Mouse (Mus musculus) embryonic facial prominence, embryonic 15.5 days (tissue): ENCODE measurements around the gene Dpf2. TPM values are rescaled to one million over a fixed set of nuclear protein-coding genes. Genes with fewer than 3 reads are reported as not detected.

ENCODE experiments used
- ATAC-seq: fragments of 200-750 bp; cut with Nextera tagmentation; 2 replicates; pipeline ENCODE4 v1.8.0; 2017; ENCODE audit warnings: low read depth, moderate TSS enrichment; ENCODE audit not compliant: insufficient number of reproducible peaks, low FRiP score, low TSS enrichment
- H3K27ac ChIP-seq: fragments of 300-500 bp; sonication (generic); replicated peaks from 2 replicates; pipeline ENCODE4 v1.5.1; 2015; ENCODE audit warnings: mild to moderate bottlenecking, inconsistent platforms
- H3K27me3 ChIP-seq: fragments of 300-500 bp; sonication (generic); 2 replicates; pipeline ENCODE4 v1.6.1; 2015; ENCODE audit warnings: inconsistent platforms
- H3K36me3 ChIP-seq: fragments of 300-500 bp; sonication (generic); 2 replicates; pipeline ENCODE4 v1.6.1; 2015; ENCODE audit warnings: mild to moderate bottlenecking, inconsistent platforms
- H3K4me1 ChIP-seq: fragments of 300-500 bp; sonication (generic); 2 replicates; pipeline ENCODE4 v1.6.1; 2015; ENCODE audit warnings: inconsistent platforms
- H3K4me2 ChIP-seq: fragments of 300-500 bp; sonication (generic); replicated peaks from 2 replicates; pipeline ENCODE4 v1.6.1; 2015; ENCODE audit warnings: mild to moderate bottlenecking, inconsistent platforms
- H3K4me3 ChIP-seq: fragments of 300-500 bp; sonication (generic); replicated peaks from 2 replicates; pipeline ENCODE4 v1.5.1; 2015; ENCODE audit warnings: mild to moderate bottlenecking, inconsistent platforms
- H3K9ac ChIP-seq: fragments of 300-500 bp; sonication (generic); 2 replicates; pipeline ENCODE4 v1.6.1; 2015; ENCODE audit warnings: inconsistent platforms
- H3K9me3 ChIP-seq: fragments of 300-500 bp; sonication (generic); replicated peaks from 2 replicates; pipeline ENCODE4 v1.6.1; 2016; ENCODE audit warnings: inconsistent platforms
- WGBS: fragments of 180-500 bp; shearing (Covaris S2); methylation state at CpG from one replicate; pipeline ENCODE4 v1.1.7; 2015; 5-methylcytosine and 5-hydroxymethylcytosine counted together
- polyA plus RNA-seq: library from polyadenylated mRNA; unstranded; fragments of >200 nt; fragmentation: Nextera tagmentation; extraction: Ambion mirVana; gene quantifications from 2 replicates; pipeline ENCODE4 v1.2.1, GENCODE M21; 2015

The Dpf2 gene
- polyA plus RNA-seq, result 144 and 167 TPM in 2 replicates

DNA sequence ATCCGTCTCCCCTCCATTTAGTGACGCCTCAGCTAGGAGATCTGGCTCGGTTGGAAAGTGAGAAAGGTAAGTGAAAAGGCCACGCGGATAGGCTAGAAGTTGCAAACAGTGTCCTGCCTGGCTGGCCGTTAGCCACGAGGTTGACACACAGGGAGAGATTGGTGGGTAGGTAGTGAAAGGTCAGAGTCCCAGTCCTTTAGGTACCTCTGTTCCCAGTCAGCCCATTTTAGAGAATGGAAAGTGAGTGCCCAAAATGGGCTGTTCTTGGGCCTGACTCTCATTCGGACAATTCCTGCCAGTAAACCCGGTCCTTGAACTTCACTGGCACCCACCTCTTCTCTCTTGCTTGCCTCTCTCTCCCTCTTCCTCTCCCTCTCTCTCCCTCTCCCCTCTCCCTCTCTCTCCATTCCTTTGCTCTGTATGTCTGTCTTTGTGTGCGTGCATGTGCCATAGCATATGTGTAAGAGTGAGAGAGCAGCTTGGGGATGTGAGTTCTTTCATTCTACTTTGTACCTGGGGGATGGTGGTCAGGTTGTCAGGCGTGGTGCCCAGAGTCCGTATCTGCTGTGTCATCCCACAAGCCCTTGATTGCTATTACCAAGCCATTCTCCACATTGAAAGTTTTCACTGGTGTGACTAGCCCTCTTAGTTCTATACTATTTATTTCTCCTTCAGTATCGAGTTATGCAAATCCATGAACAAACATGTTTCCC is at the start of gene Dpf2:
Gene Dpf2 (minus strand): TSS at position 4 of the 713 bp plus-strand sequence.
- H3K27ac ChIP-seq, result peak within 1 kb of the TSS; percentile 88
- no peaks in the 10 kb centered on the region for H3K27me3 ChIP-seq
- H3K9ac ChIP-seq, result peak within 1 kb of the TSS; percentile 86
- H3K4me3 ChIP-seq, result peak within 1 kb of the TSS; percentile 63
- peak within 1 kb of the TSS; percentile 75 for H3K4me2 ChIP-seq
- 20% methylated on average over 13 of the region's 13 CpGs for WGBS
- no peaks in the 10 kb centered on the region for H3K9me3 ChIP-seq
- peaks cover 30% of the 10 kb centered on the region for H3K4me1 ChIP-seq
- ATAC-seq, result peak; percentile 11; the same call in 1 of the 2 replicates
- peaks cover 18% of the 10 kb centered on the region for H3K36me3 ChIP-seq

DNA sequence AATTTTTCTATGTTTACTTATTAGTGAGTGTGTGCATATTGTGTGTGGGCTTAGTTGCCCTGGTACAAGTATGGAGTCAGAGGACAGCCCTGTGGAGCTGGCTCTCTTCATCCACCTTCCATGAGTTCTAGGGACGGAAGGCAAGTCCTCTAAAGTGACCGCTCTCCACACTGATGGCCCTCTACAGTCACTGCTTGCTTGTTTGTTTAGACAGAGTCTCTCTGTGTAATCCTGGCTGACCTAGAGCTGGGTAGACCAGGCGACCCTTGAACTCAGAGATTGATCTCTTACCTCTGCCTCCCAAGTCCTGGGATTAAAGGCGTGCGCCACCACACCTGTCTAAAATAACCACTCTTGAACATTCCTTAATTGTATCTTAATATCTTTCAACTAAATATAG is 44.6 kb upstream of the Dpf2 start:
- Histone ChIP-seq H3K36me3 (peaks cover 27% of the 10 kb centered on the region), H3K4me3 (no peak overlapping the region), H3K9ac (no peak overlapping the region), H3K27me3 (no peaks in the 10 kb centered on the region), H3K4me2 (no peak overlapping the region), H3K4me1 (peaks cover 28% of the 10 kb centered on the region), H3K27ac (no peak overlapping the region), H3K9me3 (no peaks in the 10 kb centered on the region)
- ATAC-seq, result no peak
- 87% methylated on average over 5 of the region's 5 CpGs for WGBS

DNA sequence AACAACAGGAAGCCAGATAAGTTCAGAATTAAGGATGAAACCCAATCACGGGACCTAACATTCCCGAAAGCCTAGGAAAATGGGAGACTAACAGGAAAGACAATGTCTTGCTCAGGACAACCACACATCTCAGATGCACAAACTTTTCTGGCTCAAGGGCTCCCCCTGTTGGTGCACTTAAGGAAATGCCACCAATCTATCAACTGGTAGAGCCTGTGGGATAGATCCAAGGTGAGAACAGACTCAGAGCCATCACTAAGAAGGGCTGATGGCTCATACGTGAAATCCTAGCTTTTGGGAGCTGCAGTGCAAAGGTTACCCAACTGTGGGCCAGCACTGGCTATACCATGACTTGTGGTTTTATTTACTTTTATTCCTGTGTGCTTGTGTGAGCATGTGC is 43.9 kb upstream of the Dpf2 start:
- Histone ChIP-seq H3K27ac (peak overlapping the region; percentile 72; the same call in 1 of the 2 replicates), H3K36me3 (peaks cover 33% of the 10 kb centered on the region)

DNA sequence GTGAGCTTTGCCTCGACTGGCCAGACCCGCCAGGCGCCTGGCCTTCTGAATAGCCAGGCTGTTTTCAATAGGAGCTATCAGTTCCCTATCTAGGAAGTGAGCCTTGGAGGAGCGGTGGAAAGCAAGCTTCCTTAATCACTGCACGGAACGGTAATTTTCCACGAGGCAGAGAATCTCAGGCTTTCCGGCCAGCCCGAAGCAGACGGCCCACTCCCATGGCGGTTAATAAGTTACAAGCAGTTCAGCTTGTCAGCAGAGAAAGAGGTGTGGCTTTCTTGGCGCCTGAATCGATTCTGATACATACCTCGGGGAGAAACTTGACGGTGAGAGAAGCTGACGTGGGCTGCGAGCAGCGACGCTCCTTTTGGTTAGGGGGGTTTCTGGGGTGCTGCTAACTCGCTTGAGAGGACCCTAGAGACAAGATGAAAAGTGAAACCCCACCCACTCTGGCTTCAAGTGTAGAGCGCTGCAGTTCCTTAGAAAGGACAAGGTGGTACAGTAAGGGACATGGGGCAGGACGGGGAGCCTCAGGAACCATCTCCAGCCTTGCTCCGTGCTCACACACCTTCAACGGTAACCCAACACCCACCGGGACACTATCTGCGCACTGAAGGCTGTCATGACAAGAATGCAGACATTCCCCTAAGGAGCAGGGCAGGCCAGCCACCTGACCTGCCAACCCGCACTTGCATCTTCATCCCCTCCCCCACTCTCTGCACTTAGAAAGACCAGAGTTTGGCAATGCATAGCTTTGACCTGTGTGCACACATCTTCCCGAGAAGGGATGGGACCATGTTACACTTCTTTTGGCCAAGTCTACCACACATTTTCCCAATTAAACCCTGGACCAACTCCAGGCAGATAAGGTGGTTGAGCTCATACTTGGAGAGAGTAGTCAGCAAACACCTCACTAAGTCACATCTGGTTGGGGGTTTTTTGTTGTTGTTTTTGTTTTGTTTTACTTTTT is 43.2 kb upstream of the Dpf2 start:
- Histone ChIP-seq H3K9ac (no peak overlapping the region), H3K4me2 (peak overlapping the region; percentile 22; the same call in 1 of the 2 replicates), H3K27me3 (no peaks in the 10 kb centered on the region), H3K36me3 (peaks cover 38% of the 10 kb centered on the region), H3K4me1 (peaks cover 34% of the 10 kb centered on the region), H3K9me3 (no peaks in the 10 kb centered on the region), H3K4me3 (no peak overlapping the region), H3K27ac (peak overlapping the region; percentile 72)
- 56% methylated on average over 28 of the region's 28 CpGs for WGBS
- 0 out of 2 replicates have a peak, but pooled peaks have one; percentile 21 for ATAC-seq

More for the DNA sequence above, 43.9 kb upstream of the Dpf2 start:
- Histone ChIP-seq H3K4me2 (0 out of 2 replicates have a peak overlapping the region, but pooled peaks have one; percentile 22), H3K27me3 (no peaks in the 10 kb centered on the region), H3K4me1 (peaks cover 33% of the 10 kb centered on the region), H3K4me3 (no peak overlapping the region), H3K9me3 (no peaks in the 10 kb centered on the region), H3K9ac (no peak overlapping the region)
- 18% methylated on average over 3 of the region's 3 CpGs for whole genome bisulfite sequencing
- peak; percentile 75; the same call in 1 of the 2 replicates for ATAC-seq

GRCm38 (mm10) chr19:5954936-5955335 is 42.1 kb upstream of the Dpf2 start:
- ATAC-seq, result no peak
- Histone ChIP-seq H3K27me3 (no peaks in the 10 kb centered on the region), H3K9me3 (no peaks in the 10 kb centered on the region), H3K4me2 (no peak overlapping the region), H3K36me3 (peaks cover 48% of the 10 kb centered on the region), H3K9ac (no peak overlapping the region), H3K4me1 (peaks cover 34% of the 10 kb centered on the region), H3K4me3 (no peak overlapping the region), H3K27ac (no peak overlapping the region)
- WGBS, result 90% methylated on average over 10 of the region's 10 CpGs

DNA sequence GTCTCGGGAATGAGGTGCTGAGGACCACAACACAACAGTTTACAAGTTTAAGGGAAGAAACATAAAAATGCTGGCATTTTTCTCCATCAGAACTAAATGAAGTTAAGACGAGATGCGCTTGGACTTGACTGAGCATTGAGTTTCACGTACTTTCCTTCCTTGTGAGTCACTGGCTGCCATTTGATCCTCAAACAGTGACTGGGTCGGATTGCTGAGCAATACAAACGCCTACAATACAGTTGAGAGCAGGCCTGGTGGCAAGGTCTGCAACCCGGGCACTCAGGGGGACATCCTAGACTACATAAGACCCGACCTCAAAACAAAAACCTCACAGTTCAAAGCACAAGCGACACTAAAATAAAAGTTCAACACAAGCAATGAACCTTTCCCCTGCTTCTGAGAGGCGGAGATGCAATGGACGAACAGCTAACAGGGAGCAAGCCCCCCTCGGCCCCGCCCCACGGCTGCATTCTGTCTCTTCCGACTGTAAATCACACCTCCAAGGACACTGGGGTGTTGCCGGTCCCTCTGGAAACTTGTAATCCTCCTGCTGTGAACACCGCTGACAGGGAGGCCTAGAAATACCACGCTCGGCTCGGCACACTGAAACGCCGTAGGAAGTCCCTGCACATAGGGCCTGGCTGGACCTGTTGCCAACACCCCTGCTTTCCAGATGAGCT is 41.4 kb upstream of the Dpf2 start:
- H3K36me3 ChIP-seq, result peaks cover 55% of the 10 kb centered on the region
- no peaks in the 10 kb centered on the region for H3K27me3 ChIP-seq
- H3K4me2 ChIP-seq, result no peak overlapping the region
- peaks cover 34% of the 10 kb centered on the region for H3K4me1 ChIP-seq
- no peak overlapping the region for H3K4me3 ChIP-seq
- H3K9me3 ChIP-seq, result no peaks in the 10 kb centered on the region
- 0 out of 2 replicates have a peak overlapping the region, but pooled peaks have one; percentile 39 for H3K27ac ChIP-seq
- no peak overlapping the region for H3K9ac ChIP-seq
- ATAC-seq, result no peak
- WGBS, result 76% methylated on average over 22 of the region's 22 CpGs

GRCm38 (mm10) chr19:5953201-5953770 is 40.5 kb upstream of the Dpf2 start:
- no peak for ATAC-seq
- Histone ChIP-seq H3K27me3 (no peaks in the 10 kb centered on the region), H3K4me3 (no peak overlapping the region), H3K4me2 (no peak overlapping the region), H3K4me1 (peaks cover 34% of the 10 kb centered on the region), H3K9me3 (no peaks in the 10 kb centered on the region), H3K9ac (no peak overlapping the region), H3K27ac (0 out of 2 replicates have a peak overlapping the region, but pooled peaks have one; percentile 84), H3K36me3 (peaks cover 56% of the 10 kb centered on the region)
- WGBS, result 87% methylated on average over 19 of the region's 19 CpGs

GRCm38 (mm10) chr19:5952071-5952691 is 39.4 kb upstream of the Dpf2 start:
- Histone ChIP-seq H3K4me2 (no peak overlapping the region), H3K27me3 (no peaks in the 10 kb centered on the region), H3K9me3 (no peaks in the 10 kb centered on the region), H3K9ac (peak overlapping the region; percentile 12; the same call in 1 of the 2 replicates), H3K4me3 (no peak overlapping the region), H3K4me1 (peaks cover 34% of the 10 kb centered on the region), H3K27ac (peak overlapping the region; percentile 84), H3K36me3 (peaks cover 58% of the 10 kb centered on the region)
- peak; percentile 25; the same call in 1 of the 2 replicates for ATAC-seq
- 52% methylated on average over 13 of the region's 13 CpGs for WGBS

GRCm38 (mm10) chr19:5951631-5952030 is 38.8 kb upstream of the Dpf2 start:
- ATAC-seq, result no peak
- Histone ChIP-seq H3K4me3 (no peak overlapping the region), H3K27me3 (no peaks in the 10 kb centered on the region), H3K9me3 (no peaks in the 10 kb centered on the region), H3K9ac (no peak overlapping the region), H3K4me2 (no peak overlapping the region), H3K27ac (peak overlapping the region; percentile 84; the same call in 1 of the 2 replicates), H3K36me3 (peaks cover 57% of the 10 kb centered on the region), H3K4me1 (peaks cover 34% of the 10 kb centered on the region)
- 82% methylated on average over 16 of the region's 16 CpGs for WGBS

DNA sequence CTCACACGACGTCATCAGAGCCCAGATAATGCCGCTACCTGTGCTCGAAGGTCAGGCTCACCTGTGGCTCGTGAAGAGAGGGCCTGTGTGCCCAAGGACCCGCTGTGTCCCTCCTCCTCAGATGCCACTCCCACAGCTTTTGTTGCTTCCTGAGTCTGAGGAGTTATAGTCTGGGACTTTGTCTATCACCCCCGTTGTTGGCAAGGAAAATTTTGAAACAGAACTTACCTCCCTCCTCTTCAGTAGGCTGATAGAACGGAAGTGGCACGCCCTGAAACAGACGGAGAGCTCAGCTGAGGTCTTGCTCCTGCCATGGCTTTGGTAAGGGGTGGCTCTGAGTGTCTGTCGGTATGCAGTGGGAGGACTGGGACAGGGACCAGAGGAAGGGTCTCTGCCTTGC is 37.4 kb upstream of the Dpf2 start:
- Histone ChIP-seq H3K4me3 (no peak overlapping the region), H3K27me3 (no peaks in the 10 kb centered on the region), H3K9ac (no peak overlapping the region), H3K27ac (no peak overlapping the region), H3K9me3 (no peaks in the 10 kb centered on the region), H3K4me1 (peaks cover 30% of the 10 kb centered on the region), H3K36me3 (peaks cover 62% of the 10 kb centered on the region), H3K4me2 (no peak overlapping the region)
- ATAC-seq, result no peak
- 91% methylated on average over 11 of the region's 11 CpGs for WGBS
